Mouse (Mus musculus): ENCODE data around the gene Acvrl1.
A peak's percentile ranks its signal among the peaks of the same experiment; 100 is the strongest.

Gene Acvrl1

GRCm38 (mm10) chr15:101128181-101129089 lies at the start of gene Acvrl1:
TSS of gene Acvrl1 (plus strand) at chr15:101128522.
- DNase-seq (ENCODE audit: low spot score in 2 of 2): no peak

DNA sequence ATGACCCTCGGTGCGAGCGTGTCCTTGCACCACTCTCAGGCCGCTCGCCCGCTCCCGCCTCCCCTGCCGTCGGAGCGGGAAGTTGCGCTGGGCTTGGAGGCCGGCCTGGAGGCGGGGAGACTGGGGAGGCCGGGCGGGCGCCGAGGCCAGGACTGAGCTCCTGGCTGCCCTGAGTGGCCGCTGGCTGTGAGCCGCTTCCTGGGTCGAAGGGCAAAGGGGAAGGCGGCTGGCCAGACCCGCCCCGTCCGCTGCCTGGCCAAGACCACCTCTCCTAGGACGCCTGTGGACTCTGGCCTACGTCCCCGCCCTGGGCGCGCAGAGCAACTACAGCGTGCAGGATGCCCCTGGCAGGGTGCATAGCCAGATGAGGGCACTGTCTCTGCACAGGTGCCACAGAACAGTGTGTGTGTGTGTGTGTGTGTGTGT lies 49.6 kb upstream of the Acvrl1 start:
- no peak for DNase-seq (ENCODE audit: low spot score in 2 of 2)

GRCm38 (mm10) chr15:101080031-101080520 lies 48.2 kb upstream of the Acvrl1 start:
- DNase-seq (ENCODE audit: low spot score in 2 of 2): no peak

- no peak for DNase-seq (ENCODE audit: low spot score in 2 of 2)
Measured at GRCm38 (mm10) chr15:101081035-101081548, 47.2 kb upstream of the Acvrl1 start.

DNA sequence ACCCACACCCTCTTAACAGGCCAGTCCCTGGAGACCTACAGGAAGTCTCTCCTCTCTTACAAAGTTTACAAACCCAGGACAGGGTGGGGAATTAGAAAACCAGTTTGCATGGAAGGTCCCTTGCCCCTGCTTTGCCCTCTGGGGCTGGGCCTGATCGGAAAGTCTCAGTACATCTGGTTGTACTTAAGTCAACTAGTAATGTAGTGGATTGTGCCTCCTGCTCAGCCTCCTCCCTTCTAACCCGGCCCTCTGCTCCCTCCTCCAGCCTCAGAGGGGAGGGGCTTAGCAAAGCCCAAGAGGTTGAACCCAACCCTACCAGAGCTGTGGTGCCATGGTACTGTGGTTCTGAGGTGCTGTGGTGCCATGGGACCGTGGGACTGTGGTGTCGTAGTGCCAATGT lies 46.1 kb upstream of the Acvrl1 start:
- no peak for DNase-seq (ENCODE audit: low spot score in 2 of 2)

- no peak for DNase-seq (ENCODE audit: low spot score in 2 of 2)
Measured at GRCm38 (mm10) chr15:101084499-101084898, 43.8 kb upstream of the Acvrl1 start.

GRCm38 (mm10) chr15:101086451-101086850 lies 41.9 kb upstream of the Acvrl1 start:
- DNase-seq (ENCODE audit: low spot score in 2 of 2): no peak

DNA sequence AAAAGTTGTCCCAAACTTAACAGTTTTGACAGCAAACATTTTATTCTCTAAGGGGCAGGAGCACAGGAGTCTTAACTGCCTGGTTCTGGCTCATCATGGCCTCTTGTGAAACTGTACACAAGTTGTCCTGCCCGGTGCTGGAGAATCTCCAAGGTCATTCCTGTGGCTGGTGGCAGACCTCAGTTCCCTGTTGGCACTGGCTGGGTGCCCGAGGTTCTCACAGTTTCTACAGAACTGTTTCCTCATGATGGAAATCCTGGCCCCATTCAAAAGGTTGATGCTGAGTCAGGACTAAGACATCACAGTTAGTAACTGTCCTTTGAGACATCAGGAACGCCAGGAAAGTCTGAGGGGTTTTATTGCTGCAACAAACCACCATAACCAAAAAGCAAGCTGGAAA lies 41.4 kb upstream of the Acvrl1 start:
- no peak for DNase-seq (ENCODE audit: low spot score in 2 of 2)

- no peak for DNase-seq (ENCODE audit: low spot score in 2 of 2)
Measured at GRCm38 (mm10) chr15:101088291-101088690, 40.0 kb upstream of the Acvrl1 start.

GRCm38 (mm10) chr15:101091551-101091950 lies 36.8 kb upstream of the Acvrl1 start:
- no peak for DNase-seq (ENCODE audit: low spot score in 2 of 2)

DNA sequence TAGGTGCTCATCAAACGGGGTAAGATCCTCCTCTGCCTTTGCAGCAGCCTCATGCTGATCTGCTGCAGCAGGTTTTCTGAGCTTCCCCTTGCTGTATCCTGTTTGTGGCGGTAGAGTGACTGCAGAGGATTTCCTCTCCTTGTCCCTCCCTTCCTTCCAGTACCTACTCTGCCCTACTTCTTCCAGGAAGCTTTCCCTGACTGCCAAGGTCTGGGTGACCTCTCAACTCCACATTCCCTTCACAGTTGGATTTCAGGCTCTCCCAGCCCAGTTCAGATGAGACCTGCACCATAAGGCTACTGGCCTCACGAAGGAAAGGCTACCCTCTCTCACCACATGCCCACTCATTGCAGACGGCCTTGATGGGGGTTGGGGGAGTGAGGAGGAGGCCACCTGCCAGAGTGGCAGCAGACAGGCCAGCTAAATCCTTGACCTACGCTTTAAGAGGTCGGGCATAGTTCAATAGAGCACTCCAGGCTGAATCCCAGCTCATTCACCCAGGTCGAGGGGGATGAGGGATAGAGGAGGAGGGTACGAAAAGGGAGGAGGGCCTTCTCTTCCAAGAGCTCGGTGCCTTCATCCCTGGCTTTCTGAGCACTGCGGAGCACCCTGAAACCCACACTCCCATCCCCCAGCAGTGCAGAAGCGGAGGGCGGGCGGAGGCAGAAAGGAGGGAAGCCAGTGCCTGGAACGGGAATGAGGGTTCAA lies 36.0 kb upstream of the Acvrl1 start:
- no peak for DNase-seq (ENCODE audit: low spot score in 2 of 2)

DNA sequence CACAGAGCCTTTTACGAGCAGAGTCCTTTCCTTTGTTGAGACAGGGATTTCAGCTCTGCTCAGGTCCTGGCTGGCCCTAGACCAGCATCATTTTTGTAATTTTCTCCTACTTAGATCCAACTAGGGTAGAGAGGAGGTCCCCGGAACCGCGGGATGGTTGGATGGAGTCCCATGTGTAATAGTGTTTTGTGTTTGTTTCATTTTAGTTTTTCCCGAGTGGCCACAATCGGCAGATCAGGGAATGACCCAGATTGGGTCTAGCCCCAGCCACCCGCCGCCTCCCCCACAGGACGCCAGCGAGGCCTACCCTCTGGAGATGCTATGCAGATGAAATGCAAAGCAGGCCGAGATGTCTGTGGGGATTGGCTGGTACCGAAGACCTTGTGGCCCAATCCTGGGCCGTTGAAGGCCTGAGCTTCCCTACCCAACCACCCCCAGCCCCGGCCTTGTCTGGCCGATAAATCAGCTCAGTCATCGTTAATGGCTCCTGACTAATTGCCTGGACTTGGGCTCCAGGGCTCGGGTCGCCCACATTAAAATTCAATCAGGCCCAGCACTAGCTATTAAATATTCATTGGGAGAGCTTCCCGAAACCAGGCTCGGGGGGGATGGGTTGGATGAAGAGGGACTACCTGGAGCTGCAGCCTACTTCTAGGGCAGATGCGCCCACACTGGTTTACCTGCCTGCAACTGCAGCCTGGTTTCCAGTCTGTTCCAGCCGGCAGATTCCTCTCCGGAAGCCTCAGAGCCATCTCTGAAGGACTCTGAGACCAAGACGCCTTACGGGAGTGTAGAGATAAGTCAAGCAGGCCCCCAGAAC lies 35.3 kb upstream of the Acvrl1 start:
- DNase-seq (ENCODE audit: low spot score in 2 of 2): no peak

GRCm38 (mm10) chr15:101093988-101094387 lies 34.3 kb upstream of the Acvrl1 start:
- no peak for DNase-seq (ENCODE audit: low spot score in 2 of 2)

DNA sequence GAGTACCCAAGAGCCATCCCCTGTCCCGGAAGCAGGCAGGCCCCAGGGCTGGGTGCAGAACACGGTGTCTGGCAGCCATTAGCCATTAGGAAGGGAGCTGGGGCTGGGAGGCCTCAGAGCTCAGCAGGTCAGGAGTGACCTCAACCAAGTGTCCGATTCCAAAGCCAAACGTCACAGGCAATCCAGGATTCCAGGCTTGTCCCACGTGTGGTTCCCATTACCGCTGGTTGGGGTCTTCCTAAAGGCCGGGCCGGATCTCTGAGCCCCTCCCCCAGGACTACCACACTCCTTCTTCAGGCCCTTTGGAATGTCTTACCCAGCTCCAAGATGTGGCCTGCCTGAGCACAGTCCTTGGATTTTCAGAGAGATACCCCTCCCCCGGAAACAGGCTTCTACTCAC lies 33.3 kb upstream of the Acvrl1 start:
- DNase-seq (ENCODE audit: low spot score in 2 of 2): no peak

GRCm38 (mm10) chr15:101095392-101095791 lies 32.9 kb upstream of the Acvrl1 start:
- no peak for DNase-seq (ENCODE audit: low spot score in 2 of 2)

DNA sequence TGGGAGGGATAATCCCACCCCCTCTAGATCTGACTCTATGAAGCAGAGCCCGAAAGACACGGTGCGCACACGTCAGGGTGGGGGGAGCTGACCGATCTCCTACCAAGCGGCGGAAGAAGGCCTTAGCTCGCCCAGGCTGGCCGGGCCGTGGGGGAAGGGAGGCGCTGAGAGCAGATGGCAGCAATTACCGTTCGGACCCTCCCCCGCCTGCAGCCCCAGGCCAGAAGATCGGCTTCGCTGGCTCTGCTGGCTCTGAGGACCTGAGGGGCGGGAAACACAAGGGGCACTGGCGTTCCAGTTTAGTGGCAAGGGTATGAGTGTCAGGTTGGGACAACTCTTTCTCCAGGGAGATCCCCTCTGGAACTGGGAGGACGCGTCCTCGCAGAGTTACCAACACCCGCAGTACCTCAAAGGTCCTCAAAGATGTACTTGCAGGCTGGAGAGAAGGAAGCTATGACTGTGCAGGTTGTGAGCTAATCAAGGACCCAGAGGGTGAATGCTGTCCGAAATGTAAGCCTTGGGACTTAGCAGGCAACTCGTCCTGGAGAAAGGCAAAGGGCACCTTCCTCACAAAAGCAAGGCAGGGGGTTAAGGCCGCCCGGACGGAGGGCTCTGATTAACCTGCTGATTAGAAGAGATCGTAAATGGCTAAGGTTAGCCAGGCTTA lies 30.2 kb upstream of the Acvrl1 start:
- no peak for DNase-seq (ENCODE audit: low spot score in 2 of 2)

DNA sequence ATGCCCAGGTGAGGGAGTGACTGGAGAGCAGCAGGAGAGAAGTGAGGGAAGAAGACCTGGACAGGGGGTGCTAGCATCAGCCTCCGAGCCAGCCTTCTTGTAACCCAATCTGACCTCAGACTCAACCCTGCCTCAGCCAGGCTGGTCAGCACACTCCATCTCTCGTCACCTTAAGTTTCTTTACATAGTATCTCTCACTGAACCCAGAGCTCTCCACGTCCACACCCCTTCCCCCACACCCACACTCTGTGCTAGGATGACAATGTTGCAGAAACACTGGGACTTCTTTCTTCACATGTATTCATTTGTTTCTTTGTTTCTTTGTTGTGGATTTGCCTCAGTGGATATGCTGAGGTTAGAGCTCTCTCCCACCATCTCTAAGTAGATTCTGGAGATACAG lies 27.3 kb upstream of the Acvrl1 start:
- no peak for DNase-seq (ENCODE audit: low spot score in 2 of 2)

DNA sequence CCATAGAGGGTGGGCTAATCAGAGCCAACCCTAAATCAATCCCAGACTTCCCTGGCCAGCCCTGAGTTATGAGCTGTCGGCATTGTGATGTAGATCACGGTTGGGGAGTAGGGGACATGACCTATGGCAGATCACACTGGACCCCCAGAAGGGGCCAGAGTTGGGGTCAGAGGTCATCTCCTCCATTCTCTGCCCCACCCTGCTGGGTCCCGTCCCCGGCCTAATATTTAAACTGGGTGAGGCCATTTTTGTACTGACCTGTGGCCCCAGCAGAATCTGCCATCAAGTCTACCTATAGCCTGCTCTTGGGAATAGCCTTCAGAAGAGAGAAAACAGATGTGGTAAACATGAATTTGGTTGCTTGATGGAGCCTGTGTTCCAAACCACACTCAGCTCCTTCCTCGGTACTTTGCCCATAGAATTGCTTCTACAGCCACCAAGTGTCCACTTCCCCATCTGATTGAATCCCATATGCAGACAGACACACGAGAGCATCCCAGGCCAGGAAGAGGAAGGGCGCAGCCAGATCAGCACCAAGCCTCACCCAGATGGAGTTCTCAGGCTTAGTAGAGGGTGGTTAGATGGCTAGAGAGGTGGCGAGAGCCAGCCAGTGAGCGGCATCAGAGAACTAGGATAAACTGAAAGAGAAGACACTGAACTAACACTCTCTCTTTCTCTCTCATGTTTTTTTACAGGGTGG lies 24.6 kb upstream of the Acvrl1 start:
- no peak for DNase-seq (ENCODE audit: low spot score in 2 of 2)

- peak; percentile 34 to 74 for DNase-seq (ENCODE audit: low spot score in 2 of 2)
Measured at GRCm38 (mm10) chr15:101105496-101105994, 22.8 kb upstream of the Acvrl1 start.

- no peak for DNase-seq (ENCODE audit: low spot score in 2 of 2)
Measured at GRCm38 (mm10) chr15:101106011-101106410, 22.3 kb upstream of the Acvrl1 start.
